Mouse (Mus musculus) hindbrain, embryonic 15.5 days (tissue): ENCODE data around the gene Smagp. TPM values are rescaled to one million over a fixed set of nuclear protein-coding genes. Genes with fewer than 3 reads are reported as not detected.

ENCODE experiments used
- ATAC-seq: fragments of 200-750 bp; cut with Nextera tagmentation; 2 replicates; pipeline ENCODE4 v1.8.0; 2017; ENCODE audit warnings: low read depth, moderate number of reproducible peaks, moderate TSS enrichment; ENCODE audit not compliant: low FRiP score
- H3K27ac ChIP-seq: fragments of 300-500 bp; sonication (generic); replicated peaks from 2 replicates; pipeline ENCODE4 v1.5.1; 2015; ENCODE audit warnings: mild to moderate bottlenecking, inconsistent platforms
- H3K27me3 ChIP-seq: fragments of 300-500 bp; sonication (generic); 2 replicates; pipeline ENCODE4 v1.6.1; 2015; ENCODE audit warnings: control low read depth, inconsistent platforms
- H3K36me3 ChIP-seq: fragments of 300-500 bp; sonication (generic); 2 replicates; pipeline ENCODE4 v1.6.1; 2015; ENCODE audit warnings: control low read depth, inconsistent platforms
- H3K4me1 ChIP-seq: fragments of 300-500 bp; sonication (generic); replicated peaks from 2 replicates; pipeline ENCODE4 v1.6.1; 2015; ENCODE audit warnings: control low read depth, inconsistent platforms
- H3K4me2 ChIP-seq: fragments of 300-500 bp; sonication (generic); 2 replicates; pipeline ENCODE4 v1.6.1; 2015; ENCODE audit warnings: moderate library complexity, mild to moderate bottlenecking, inconsistent platforms
- H3K4me3 ChIP-seq: fragments of 300-500 bp; sonication (generic); 2 replicates; pipeline ENCODE4 v1.5.1; 2015; ENCODE audit warnings: mild to moderate bottlenecking, inconsistent platforms
- H3K9ac ChIP-seq: fragments of 300-500 bp; sonication (generic); 2 replicates; pipeline ENCODE4 v1.6.1; 2015; ENCODE audit warnings: inconsistent platforms
- H3K9me3 ChIP-seq: fragments of 300-500 bp; sonication (generic); 2 replicates; pipeline ENCODE4 v1.6.1; 2016; ENCODE audit warnings: control low read depth, inconsistent platforms
- WGBS: fragments of 180-500 bp; shearing (Covaris S2); methylation state at CpG from one replicate; pipeline ENCODE4 v1.1.7; 2015; 5-methylcytosine and 5-hydroxymethylcytosine counted together
- polyA plus RNA-seq: library from polyadenylated mRNA; unstranded; fragments of >200 nt; fragmentation: Nextera tagmentation; extraction: Ambion mirVana; gene quantifications from 2 replicates; pipeline ENCODE4 v1.2.1, GENCODE M21; 2015

The Smagp gene
- polyA plus RNA-seq, 1 experiment from 2014 or later = 4.0 TPM

DNA sequence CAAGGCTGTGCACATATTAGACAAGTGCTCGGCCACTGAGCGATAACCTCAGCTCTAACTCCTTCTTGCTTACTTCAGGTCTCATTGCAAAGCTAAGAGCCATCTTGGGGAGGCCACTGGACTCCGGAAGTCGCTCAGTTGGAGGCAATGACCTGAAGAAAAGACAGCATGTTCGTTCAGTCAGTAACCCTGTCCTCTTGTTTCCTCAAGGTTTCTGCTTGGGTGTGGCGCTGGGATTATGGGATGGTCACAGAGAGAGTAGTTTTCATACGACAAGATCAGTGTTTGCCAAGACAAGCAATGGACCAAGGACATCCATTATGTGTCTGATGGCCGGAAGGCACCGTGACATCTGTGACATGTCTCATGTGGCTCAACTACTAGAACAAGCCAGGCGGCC lies 37.8 kb upstream of the Smagp start:
- H3K27me3 ChIP-seq = no peaks in the 10 kb centered on the region
- no peak overlapping the region for H3K4me2 ChIP-seq
- no peak overlapping the region for H3K4me3 ChIP-seq
- ATAC-seq = no peak
- 92% methylated on average over 10 of the region's 10 CpGs for WGBS
- H3K9ac ChIP-seq = no peak overlapping the region
- H3K4me1 ChIP-seq = no peaks in the 10 kb centered on the region
- H3K27ac ChIP-seq = no peak overlapping the region
- H3K9me3 ChIP-seq = no peaks in the 10 kb centered on the region
- H3K36me3 ChIP-seq = no peaks in the 10 kb centered on the region

DNA sequence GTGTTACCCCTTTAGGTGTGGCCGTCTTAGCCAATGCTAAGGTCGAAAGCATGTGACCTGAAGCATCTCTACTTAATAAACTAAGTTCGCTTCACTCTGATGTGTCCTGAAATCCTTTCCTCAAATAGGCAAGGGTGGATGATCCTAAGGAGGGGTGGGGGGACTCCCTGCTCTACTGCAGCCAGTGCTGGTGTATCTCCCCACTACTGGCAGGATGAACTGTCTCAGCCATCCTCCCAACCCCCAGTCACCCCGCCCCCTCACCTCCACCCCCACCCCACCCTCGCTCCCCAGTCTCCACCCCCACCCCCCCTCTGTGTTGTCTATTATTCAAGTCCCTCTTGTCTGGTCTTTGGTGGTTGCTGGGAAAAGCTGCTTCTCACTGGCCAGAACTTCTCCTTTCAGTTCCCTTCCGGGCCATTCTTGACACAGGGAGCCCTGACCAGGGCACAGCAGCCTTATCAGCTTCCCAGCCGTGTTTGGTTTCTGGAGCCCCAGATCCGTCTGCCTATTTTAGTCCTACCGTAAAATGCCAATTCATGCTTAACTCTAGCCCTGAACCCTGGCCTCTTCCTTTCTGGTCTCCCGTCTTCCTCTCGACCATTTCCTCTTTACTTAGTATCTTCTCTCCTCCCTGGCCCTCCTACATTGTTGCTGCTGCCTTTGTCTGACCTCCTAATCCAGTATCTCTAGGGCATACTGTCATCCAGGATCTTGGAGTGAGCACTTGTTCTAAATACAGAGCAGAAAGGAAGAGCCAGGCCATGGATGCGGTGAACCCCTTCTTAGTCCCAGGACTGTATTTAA lies 37.0 kb upstream of the Smagp start:
- Histone ChIP-seq H3K27ac (no peak overlapping the region), H3K27me3 (no peaks in the 10 kb centered on the region), H3K36me3 (no peaks in the 10 kb centered on the region), H3K4me2 (no peak overlapping the region), H3K4me3 (no peak overlapping the region), H3K4me1 (no peaks in the 10 kb centered on the region), H3K9ac (no peak overlapping the region), H3K9me3 (no peaks in the 10 kb centered on the region)
- ATAC-seq = no peak
- 42% methylated on average over 12 of the region's 12 CpGs for WGBS

DNA sequence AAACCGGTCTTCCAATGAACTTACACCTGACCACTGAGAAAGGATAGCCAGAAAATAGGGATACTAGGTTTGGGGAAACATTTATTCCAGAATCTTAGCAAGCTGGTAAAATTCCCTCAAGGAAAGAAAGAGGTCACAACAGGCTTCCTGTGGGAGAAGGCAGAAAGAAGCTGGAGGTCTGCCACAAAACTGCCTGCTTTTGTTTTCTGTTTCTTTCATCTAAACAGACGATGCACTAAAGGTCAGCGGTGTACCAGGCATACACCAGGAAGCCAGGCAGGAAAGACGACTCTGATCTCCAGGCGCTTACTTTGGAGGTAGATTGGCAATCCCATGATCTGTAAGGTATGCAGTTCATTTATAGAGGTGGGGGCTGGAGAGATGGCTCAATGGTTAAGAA lies 34.1 kb upstream of the Smagp start:
- no peak overlapping the region for H3K27ac ChIP-seq
- no peaks in the 10 kb centered on the region for H3K36me3 ChIP-seq
- WGBS = 62% methylated on average over 5 of the region's 5 CpGs
- no peak overlapping the region for H3K4me2 ChIP-seq
- no peak for ATAC-seq
- no peaks in the 10 kb centered on the region for H3K27me3 ChIP-seq
- no peak overlapping the region for H3K9ac ChIP-seq
- H3K9me3 ChIP-seq = no peaks in the 10 kb centered on the region
- peaks cover 10% of the 10 kb centered on the region for H3K4me1 ChIP-seq
- H3K4me3 ChIP-seq = no peak overlapping the region

- H3K4me2 ChIP-seq = no peak overlapping the region
- H3K9me3 ChIP-seq = no peaks in the 10 kb centered on the region
- no peaks in the 10 kb centered on the region for H3K27me3 ChIP-seq
- 71% methylated on average over 8 of the region's 8 CpGs for WGBS
- no peak overlapping the region for H3K9ac ChIP-seq
- no peaks in the 10 kb centered on the region for H3K36me3 ChIP-seq
- H3K4me1 ChIP-seq = peaks cover 12% of the 10 kb centered on the region
- no peak for ATAC-seq
- H3K4me3 ChIP-seq = no peak overlapping the region
- H3K27ac ChIP-seq = no peak overlapping the region
Observed at GRCm38 (mm10) chr15:100670004-100670403, 33.3 kb upstream of the Smagp start.

- no peaks in the 10 kb centered on the region for H3K36me3 ChIP-seq
- no peaks in the 10 kb centered on the region for H3K27me3 ChIP-seq
- H3K4me3 ChIP-seq = no peak within 1 kb of the TSS
- no peak within 1 kb of the TSS for H3K4me2 ChIP-seq
- peaks cover 12% of the 10 kb centered on the region for H3K4me1 ChIP-seq
- no peak for ATAC-seq
- H3K27ac ChIP-seq = no peak within 1 kb of the TSS
- H3K9ac ChIP-seq = no peak within 1 kb of the TSS
- no peaks in the 10 kb centered on the region for H3K9me3 ChIP-seq
- 94% methylated on average over 20 of the region's 20 CpGs for whole genome bisulfite sequencing
Observed at GRCm38 (mm10) chr15:100669337-100669736, 32.6 kb upstream of the Smagp start, which contains the start of gene Bin2. Gene Bin2, minus strand, starts transcription at chr15:100669553.

DNA sequence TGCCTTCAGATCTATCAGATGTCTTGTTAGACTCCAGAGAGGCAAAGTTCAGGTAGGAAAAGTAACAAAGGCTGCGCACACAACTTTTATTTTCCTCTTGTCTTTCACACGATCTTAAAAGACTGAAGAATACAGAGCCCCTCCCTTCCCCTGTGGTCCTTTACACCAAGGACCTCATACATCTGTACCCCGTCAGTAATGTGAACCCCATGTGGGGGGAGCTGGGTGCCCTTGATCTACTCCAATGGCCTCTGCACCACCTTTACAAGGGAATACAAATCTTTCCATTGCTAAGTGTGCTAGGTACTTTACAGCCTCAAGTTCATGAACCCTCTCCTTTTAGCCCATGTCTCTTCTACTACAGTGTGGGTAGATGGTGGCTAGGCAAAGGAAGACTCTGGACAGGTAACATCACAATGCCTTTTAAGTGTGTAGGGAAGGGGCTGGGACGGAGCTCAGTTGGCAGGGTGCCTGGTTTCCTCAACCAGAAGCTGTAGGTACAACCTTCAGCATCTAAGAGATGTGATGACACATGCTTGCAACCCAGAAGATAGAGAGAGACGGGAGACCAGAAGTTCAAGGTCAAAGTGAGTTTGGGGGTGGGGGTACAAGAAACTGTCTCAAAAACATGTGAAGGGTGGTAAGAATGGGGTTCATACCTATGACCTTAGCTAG lies 31.3 kb upstream of the Smagp start:
- H3K9ac ChIP-seq = no peak overlapping the region
- no peaks in the 10 kb centered on the region for H3K27me3 ChIP-seq
- no peak overlapping the region for H3K27ac ChIP-seq
- WGBS = 84% methylated on average over 5 of the region's 5 CpGs
- no peaks in the 10 kb centered on the region for H3K9me3 ChIP-seq
- no peak overlapping the region for H3K4me3 ChIP-seq
- no peaks in the 10 kb centered on the region for H3K36me3 ChIP-seq
- ATAC-seq = no peak
- H3K4me1 ChIP-seq = peaks cover 12% of the 10 kb centered on the region
- no peak overlapping the region for H3K4me2 ChIP-seq

GRCm38 (mm10) chr15:100667420-100667819 lies 30.7 kb upstream of the Smagp start:
- H3K27me3 ChIP-seq = no peaks in the 10 kb centered on the region
- no peaks in the 10 kb centered on the region for H3K36me3 ChIP-seq
- H3K9ac ChIP-seq = no peak overlapping the region
- ATAC-seq = no peak
- H3K4me1 ChIP-seq = peaks cover 12% of the 10 kb centered on the region
- no peaks in the 10 kb centered on the region for H3K9me3 ChIP-seq
- no peak overlapping the region for H3K27ac ChIP-seq
- 68% methylated on average over 6 of the region's 6 CpGs for WGBS
- H3K4me3 ChIP-seq = no peak overlapping the region
- H3K4me2 ChIP-seq = no peak overlapping the region

DNA sequence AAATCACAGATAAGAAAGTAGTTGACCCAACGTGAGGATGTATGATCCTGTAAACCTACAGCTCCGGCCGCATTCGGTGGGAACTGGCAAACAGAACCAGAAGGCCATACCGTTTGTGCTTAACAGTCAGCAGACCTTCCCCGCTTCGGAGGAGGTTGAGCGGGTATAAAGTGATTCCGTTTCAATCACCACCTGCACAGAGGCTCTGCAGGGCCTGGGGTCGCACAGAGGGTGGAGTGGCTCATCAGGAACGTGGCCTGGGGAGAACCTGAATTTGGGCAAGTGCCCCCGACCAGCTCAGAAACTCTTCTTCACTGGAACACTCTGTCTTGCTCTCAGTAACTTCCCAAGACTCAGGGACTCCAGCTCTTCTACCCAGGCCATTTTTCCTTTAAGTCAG lies 30.1 kb upstream of the Smagp start:
- Histone ChIP-seq H3K36me3 (no peaks in the 10 kb centered on the region), H3K9ac (no peak overlapping the region), H3K4me2 (no peak overlapping the region), H3K9me3 (no peaks in the 10 kb centered on the region), H3K4me1 (peaks cover 12% of the 10 kb centered on the region), H3K27ac (no peak overlapping the region), H3K27me3 (no peaks in the 10 kb centered on the region), H3K4me3 (no peak overlapping the region)
- ATAC-seq = no peak
- 38% methylated on average over 12 of the region's 12 CpGs for WGBS

DNA sequence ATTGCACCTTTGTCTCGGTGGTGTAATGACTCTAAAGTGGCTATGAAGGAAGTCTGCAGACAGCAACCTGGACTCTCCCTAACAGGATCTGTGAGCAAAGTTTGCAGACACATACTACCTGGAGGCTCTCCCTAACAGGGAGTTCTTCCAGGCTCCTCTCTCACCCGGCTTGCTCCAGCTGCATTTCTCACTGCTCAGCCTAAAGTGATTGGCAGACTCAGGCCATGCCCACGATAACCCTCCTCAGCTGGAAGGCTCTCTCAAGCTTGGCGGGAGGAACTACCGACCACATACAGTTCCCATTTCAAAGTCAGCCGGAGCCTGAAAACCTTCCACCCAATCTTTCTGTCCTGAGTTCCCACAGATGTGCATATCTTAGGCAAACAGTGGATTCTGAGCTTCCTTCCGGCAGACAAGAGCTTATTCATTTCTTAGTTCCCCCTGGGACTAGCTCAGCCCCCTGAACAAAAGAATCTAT lies 29.5 kb upstream of the Smagp start:
- H3K27ac ChIP-seq = no peak overlapping the region
- H3K36me3 ChIP-seq = no peaks in the 10 kb centered on the region
- ATAC-seq = no peak
- no peak overlapping the region for H3K4me3 ChIP-seq
- H3K4me2 ChIP-seq = 0 out of 2 replicates have a peak overlapping the region, but pooled peaks have one; percentile 11
- peaks cover 12% of the 10 kb centered on the region for H3K4me1 ChIP-seq
- no peaks in the 10 kb centered on the region for H3K9me3 ChIP-seq
- 11% methylated on average over 7 of the region's 7 CpGs for WGBS
- no peak overlapping the region for H3K9ac ChIP-seq
- no peaks in the 10 kb centered on the region for H3K27me3 ChIP-seq

GRCm38 (mm10) chr15:100665411-100666218 lies 28.9 kb upstream of the Smagp start:
- no peaks in the 10 kb centered on the region for H3K9me3 ChIP-seq
- no peaks in the 10 kb centered on the region for H3K36me3 ChIP-seq
- peaks cover 12% of the 10 kb centered on the region for H3K4me1 ChIP-seq
- no peak overlapping the region for H3K27ac ChIP-seq
- H3K9ac ChIP-seq = no peak overlapping the region
- no peak overlapping the region for H3K4me3 ChIP-seq
- no peak overlapping the region for H3K4me2 ChIP-seq
- ATAC-seq = no peak
- H3K27me3 ChIP-seq = no peaks in the 10 kb centered on the region
- WGBS = 47% methylated on average over 9 of the region's 9 CpGs

GRCm38 (mm10) chr15:100664813-100665274 lies 28.1 kb upstream of the Smagp start:
- H3K9me3 ChIP-seq = no peaks in the 10 kb centered on the region
- ATAC-seq = no peak
- no peak overlapping the region for H3K4me2 ChIP-seq
- H3K27me3 ChIP-seq = no peaks in the 10 kb centered on the region
- no peaks in the 10 kb centered on the region for H3K36me3 ChIP-seq
- no peak overlapping the region for H3K4me3 ChIP-seq
- peaks cover 12% of the 10 kb centered on the region for H3K4me1 ChIP-seq
- WGBS = 84% methylated on average over 9 of the region's 9 CpGs
- no peak overlapping the region for H3K9ac ChIP-seq
- no peak overlapping the region for H3K27ac ChIP-seq

- ATAC-seq = no peak
- WGBS = 90% methylated on average over 5 of the region's 5 CpGs
- no peak overlapping the region for H3K4me2 ChIP-seq
Observed at GRCm38 (mm10) chr15:100660805-100661204, 24.1 kb upstream of the Smagp start.

More at GRCm38 (mm10) chr15:100660805-100661204, 24.1 kb upstream of the Smagp start:
- Histone ChIP-seq H3K27me3 (no peaks in the 10 kb centered on the region), H3K9me3 (no peaks in the 10 kb centered on the region), H3K4me3 (no peak overlapping the region), H3K36me3 (no peaks in the 10 kb centered on the region), H3K4me1 (peaks cover 2% of the 10 kb centered on the region; the same call in 1 of the 2 replicates), H3K27ac (no peak overlapping the region), H3K9ac (no peak overlapping the region)
